Mouse (Mus musculus): ENCODE results near the gene Ccl28. TPM values are rescaled to one million over a fixed set of nuclear protein-coding genes. Genes with fewer than 3 reads are reported as not detected.
"Not testable (repeated sequence)": the region's sequence is repeated elsewhere in the genome, so short reads cannot be mapped to it uniquely, and the experiment has no call there.

Ccl28 gene
- polyA plus RNA-seq, 1 experiment from 2014 or later: not detected

DNA sequence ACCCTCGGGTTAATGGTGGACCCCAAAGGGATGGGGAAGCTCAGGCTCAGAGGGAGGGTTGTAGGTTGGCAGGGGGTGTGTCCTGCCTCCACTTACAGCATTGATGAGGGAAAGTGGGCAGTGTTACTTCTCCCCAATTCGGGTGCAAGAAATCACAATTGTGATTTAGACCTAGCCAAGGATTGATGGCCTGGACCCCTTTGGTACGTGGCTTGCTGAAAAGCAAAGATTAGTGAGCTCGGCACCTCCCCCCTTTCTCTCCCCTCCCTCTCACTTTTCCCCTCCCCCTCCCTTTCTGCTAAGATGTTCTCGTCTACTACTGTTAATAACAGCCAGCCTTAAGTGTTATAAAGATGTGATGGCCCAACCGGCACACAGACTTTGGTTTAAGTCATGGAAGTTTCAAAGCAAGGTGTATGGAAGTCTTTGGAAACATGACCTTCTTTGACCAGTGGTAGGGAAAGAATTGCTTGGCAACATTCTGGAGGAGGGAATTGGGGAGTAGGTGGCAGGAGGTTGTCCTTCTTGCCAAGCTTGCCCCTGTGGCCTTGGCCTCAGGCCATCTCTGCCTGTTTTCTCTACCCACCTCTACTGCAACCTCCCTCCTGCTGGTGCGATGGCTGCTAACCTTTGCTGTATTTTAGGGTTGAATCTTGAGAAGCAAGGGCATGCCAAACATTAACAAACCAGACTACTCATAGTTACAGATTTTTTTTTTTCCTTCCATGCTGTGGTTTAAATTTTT lies 67.4 kb downstream of the Ccl28 start:
- Histone ChIP-seq H3K4me3 (peak overlapping the region; percentile 81), H3K9ac (peak overlapping the region; percentile 82), H3K9me3 (replicated peaks) (no peaks in the 10 kb centered on the region), H3K4me2 (peak overlapping the region; percentile 80), H3K36me3 (0 out of 2 replicates have a peak, but pooled peaks cover 3% of the 10 kb centered on the region), H3K27ac (peak overlapping the region; percentile 98), H3K27me3 (no peaks in the 10 kb centered on the region), H3K4me1 (replicated peaks) (peaks cover 25% of the 10 kb centered on the region)
- no peak for ATAC-seq (replicated peaks; ENCODE audit: insufficient number of reproducible peaks, insufficient read depth, low FRiP score, low read depth)
- 3% methylated on average over 7 of the region's 7 CpGs for WGBS

DNA sequence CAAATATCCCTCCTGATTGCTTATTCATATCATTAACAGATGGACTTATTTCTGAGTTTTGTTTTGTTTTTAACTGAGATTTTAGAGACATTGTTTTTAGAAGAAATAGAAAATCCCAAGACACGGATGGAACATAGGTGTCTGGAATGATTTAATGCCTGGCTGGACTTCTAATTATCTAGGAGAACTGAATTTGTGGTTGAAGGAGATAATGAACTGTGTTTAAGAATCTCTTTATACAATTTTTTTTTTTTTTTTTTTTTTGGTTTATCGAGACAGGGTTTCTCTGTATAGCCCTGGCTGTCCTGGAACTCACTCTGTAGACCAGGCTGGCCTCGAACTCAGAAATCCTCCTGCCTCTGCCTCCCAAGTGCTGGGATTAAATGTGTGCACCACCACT lies 68.3 kb downstream of the Ccl28 start:
- H3K9me3 ChIP-seq (replicated peaks); H3K27me3 ChIP-seq; H3K27ac ChIP-seq; H3K36me3 ChIP-seq; ATAC-seq (replicated peaks; ENCODE audit: insufficient number of reproducible peaks, insufficient read depth, low FRiP score, low read depth): not testable (repeated sequence)
- Histone ChIP-seq H3K4me2 (peak overlapping the region; percentile 80; the same call in 1 of the 2 replicates), H3K4me3 (peak overlapping the region; percentile 81; the same call in 1 of the 2 replicates), H3K9ac (peak overlapping the region; percentile 82; the same call in 1 of the 2 replicates), H3K4me1 (replicated peaks) (peaks cover 25% of the 10 kb centered on the region)
- WGBS: 80% methylated on average over 3 of the region's 3 CpGs

DNA sequence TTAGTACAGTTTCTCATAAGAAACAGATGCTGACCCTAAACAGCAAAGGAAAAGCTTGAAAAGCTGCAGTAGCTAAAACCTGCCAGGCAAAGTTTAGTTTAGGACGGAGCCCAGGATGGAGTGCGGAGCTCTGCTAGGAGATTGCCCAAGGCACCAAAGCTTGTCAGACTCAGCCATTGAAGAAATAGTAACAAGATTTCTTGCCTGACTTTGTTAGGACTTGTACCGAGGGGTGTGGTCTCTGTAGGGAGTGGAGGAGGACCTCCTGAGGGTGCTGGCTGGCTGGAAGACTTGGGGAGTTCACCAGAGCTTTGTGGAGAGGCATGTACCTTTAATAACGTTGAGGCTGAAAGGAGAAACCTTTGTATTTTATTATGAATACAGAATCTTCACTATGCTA lies 72.1 kb downstream of the Ccl28 start:
- Histone ChIP-seq H3K4me1 (replicated peaks) (peaks cover 22% of the 10 kb centered on the region), H3K9ac (no peak overlapping the region), H3K27me3 (no peaks in the 10 kb centered on the region), H3K4me2 (no peak overlapping the region), H3K27ac (no peak overlapping the region), H3K4me3 (no peak overlapping the region), H3K36me3 (peaks cover 15% of the 10 kb centered on the region), H3K9me3 (replicated peaks) (no peaks in the 10 kb centered on the region)
- WGBS: 70% methylated on average over 4 of the region's 4 CpGs
- no peak for ATAC-seq (replicated peaks; ENCODE audit: insufficient number of reproducible peaks, insufficient read depth, low FRiP score, low read depth)

GRCm38 (mm10) chr13:119696496-119696895 lies 72.9 kb downstream of the Ccl28 start:
- WGBS: 78% methylated on average over 1 of the region's 1 CpGs
- no peak for ATAC-seq (replicated peaks; ENCODE audit: insufficient number of reproducible peaks, insufficient read depth, low FRiP score, low read depth)
- H3K27me3 ChIP-seq: no peaks in the 10 kb centered on the region
- no peak overlapping the region for H3K4me3 ChIP-seq
- H3K4me2 ChIP-seq: no peak overlapping the region
- H3K9me3 ChIP-seq (replicated peaks): no peaks in the 10 kb centered on the region
- no peak overlapping the region for H3K9ac ChIP-seq
- H3K36me3 ChIP-seq: peaks cover 20% of the 10 kb centered on the region
- no peak overlapping the region for H3K27ac ChIP-seq
- peaks cover 16% of the 10 kb centered on the region for H3K4me1 ChIP-seq (replicated peaks)

DNA sequence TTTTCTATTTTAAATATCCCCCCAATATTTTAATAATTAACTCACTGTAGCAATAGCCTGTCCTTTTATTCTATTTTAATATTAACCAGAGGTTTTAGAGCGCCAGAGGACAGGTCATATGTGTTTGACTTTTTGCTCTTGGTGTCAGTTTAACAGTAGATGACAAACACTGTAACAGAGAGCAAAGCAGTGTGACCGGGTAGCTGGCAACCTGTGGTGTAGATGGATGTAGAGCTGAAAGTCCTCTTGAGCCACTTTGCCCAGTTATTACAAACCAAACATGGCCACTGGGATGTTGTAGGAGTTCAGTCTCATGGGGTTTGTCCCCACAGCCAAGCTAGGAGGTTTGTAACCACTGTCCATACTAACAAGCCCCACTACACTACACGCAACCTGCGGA lies 74.8 kb downstream of the Ccl28 start:
- Histone ChIP-seq H3K36me3 (peaks cover 32% of the 10 kb centered on the region), H3K27me3 (no peaks in the 10 kb centered on the region)
- WGBS: 91% methylated on average over 4 of the region's 4 CpGs

More for the DNA sequence above, 74.8 kb downstream of the Ccl28 start:
- H3K4me1 ChIP-seq (replicated peaks): peaks cover 6% of the 10 kb centered on the region; the same call in 1 of the 2 replicates
- ATAC-seq (replicated peaks; ENCODE audit: insufficient number of reproducible peaks, insufficient read depth, low FRiP score, low read depth): no peak
- H3K9me3 ChIP-seq (replicated peaks): no peaks in the 10 kb centered on the region
- H3K27ac ChIP-seq: no peak overlapping the region
- no peak overlapping the region for H3K9ac ChIP-seq
- no peak overlapping the region for H3K4me2 ChIP-seq
- H3K4me3 ChIP-seq: no peak overlapping the region

Other genes with a start within 250 kb of the Ccl28 start
- 30.3 and 33.2 TPM in 2 replicates for gene Paip1, start 195.2 kb upstream of the Ccl28 start, polyA plus RNA-seq (2015; fragmentation: Nextera tagmentation; extraction: Ambion mirVana)
- gene 4833420G17Rik, start 161.1 kb upstream of the Ccl28 start, polyA plus RNA-seq (2015; fragmentation: Nextera tagmentation; extraction: Ambion mirVana): 35.3 and 39.7 TPM in 2 replicates
- gene Tmem267, start 135.8 kb upstream of the Ccl28 start, polyA plus RNA-seq (2015; fragmentation: Nextera tagmentation; extraction: Ambion mirVana): 1.0 and 1.1 TPM in 2 replicates
- gene 3110070M22Rik, start 135.4 kb upstream of the Ccl28 start, polyA plus RNA-seq (2015; fragmentation: Nextera tagmentation; extraction: Ambion mirVana): 0.68 and 1.1 TPM in 2 replicates
- gene Hmgcs1, start 66.6 kb downstream of the Ccl28 start, polyA plus RNA-seq (2015; fragmentation: Nextera tagmentation; extraction: Ambion mirVana): 69.9 and 86.4 TPM in 2 replicates
- gene Nim1k, start 132.1 kb downstream of the Ccl28 start, polyA plus RNA-seq (2015; fragmentation: Nextera tagmentation; extraction: Ambion mirVana): 0.72 and 0.77 TPM in 2 replicates
- gene Zfp131, start 167.1 kb downstream of the Ccl28 start, polyA plus RNA-seq (2015; fragmentation: Nextera tagmentation; extraction: Ambion mirVana): 21.6 and 22.7 TPM in 2 replicates
- gene AF067063, start 206.4 kb downstream of the Ccl28 start, polyA plus RNA-seq (2015; fragmentation: Nextera tagmentation; extraction: Ambion mirVana): not detected in 2 replicates
- gene D13Ertd608e, start 212.2 kb downstream of the Ccl28 start, polyA plus RNA-seq (2015; fragmentation: Nextera tagmentation; extraction: Ambion mirVana): not detected in 2 replicates